Mouse (Mus musculus) left cerebral cortex, postnatal 25 days (tissue): ENCODE results near the gene Fpgs. TPM values are rescaled to one million over a fixed set of nuclear protein-coding genes. Genes with fewer than 3 reads are reported as not detected.

Source experiments
- DNase-seq, 2 experiments: peaks; one replicate each; pipeline ENCODE4 v3.0.0; 2022; ENCODE audit warnings: low spot score in 2 of 2, mixed read lengths in 1 of 2
- intact Hi-C: fragments of 180-260 bp; cut with DNase I; formaldehyde crosslinking; loops from one replicate; pipeline ENCODE4 v1.15.1; 2025
- total RNA-seq, 2 experiments: library from RNA; stranded (reverse); gene quantifications; 2 replicates each; pipeline ENCODE4 v1.2.3; 2021

Gene Fpgs
- total RNA-seq, 2 experiments from 2014 or later: 7.1 to 9.4 TPM

- intact Hi-C loops: no loop called here
- no peak for DNase-seq
Observed at GRCm38 (mm10) chr2:32706971-32707370, 3.0 kb upstream of the Fpgs start.

GRCm38 (mm10) chr2:32705018-32705417 is 1.1 kb upstream of the Fpgs start:
- intact Hi-C loops: no loop called here

GRCm38 (mm10) chr2:32703046-32703445 is 899 bp downstream of the Fpgs start:
- DNase-seq: no peak
- intact Hi-C loops: no loop called here

More at GRCm38 (mm10) chr2:32705018-32705417, 1.1 kb upstream of the Fpgs start:
- DNase-seq: no peak

GRCm38 (mm10) chr2:32700966-32701743 is 2.8 kb downstream of the Fpgs start:
- DNase-seq: no peak
- intact Hi-C loops: no loop called here

- DNase-seq: no peak
- intact Hi-C loops: no loop called here
Observed at GRCm38 (mm10) chr2:32699680-32700079, 4.3 kb downstream of the Fpgs start.

- intact Hi-C loops: no loop called here
- DNase-seq: no peak
Observed at GRCm38 (mm10) chr2:32694691-32695090, 9.3 kb downstream of the Fpgs start.

- peak; percentile 92 to 97 for DNase-seq
- intact Hi-C loops: no loop called here
Observed at GRCm38 (mm10) chr2:32693823-32694411, 10.0 kb downstream of the Fpgs start.

- intact Hi-C loops: no loop called here
- no peak for DNase-seq
Observed at GRCm38 (mm10) chr2:32693282-32693681, 10.7 kb downstream of the Fpgs start.

GRCm38 (mm10) chr2:32692496-32692895 is 11.4 kb downstream of the Fpgs start:
- DNase-seq: no peak
- intact Hi-C loops: no loop called here

GRCm38 (mm10) chr2:32691041-32691440 is 12.9 kb downstream of the Fpgs start:
- DNase-seq: no peak
- intact Hi-C loops: no loop called here

- intact Hi-C loops: loop anchor here (1.0 to 2.0 kb wide), 2 partner anchors 58 to 115 kb away; partner anchors contain the start of genes 9430097D07Rik and Pip5kl1
- peak; percentile 89 to 94 for DNase-seq
Observed at GRCm38 (mm10) chr2:32689420-32689819, 14.5 kb downstream of the Fpgs start.

GRCm38 (mm10) chr2:32687562-32687961 is 16.4 kb downstream of the Fpgs start:
- intact Hi-C loops: no loop called here
- DNase-seq: no peak

GRCm38 (mm10) chr2:32686640-32687039 is 17.3 kb downstream of the Fpgs start:
- DNase-seq: no peak
- intact Hi-C loops: no loop called here

GRCm38 (mm10) chr2:32685807-32686206 is 18.1 kb downstream of the Fpgs start:
- no peak for DNase-seq
- intact Hi-C loops: no loop called here

GRCm38 (mm10) chr2:32684681-32685428 is 19.1 kb downstream of the Fpgs start:
- DNase-seq: no peak
- intact Hi-C loops: no loop called here

GRCm38 (mm10) chr2:32683701-32684100 is 20.2 kb downstream of the Fpgs start:
- no peak for DNase-seq
- intact Hi-C loops: no loop called here

- no peak for DNase-seq
- intact Hi-C loops: no loop called here
Observed at GRCm38 (mm10) chr2:32682721-32683417, 21.1 kb downstream of the Fpgs start.

GRCm38 (mm10) chr2:32681754-32682153 is 22.2 kb downstream of the Fpgs start:
- DNase-seq: no peak
- intact Hi-C loops: no loop called here

- intact Hi-C loops: no loop called here
- DNase-seq: no peak
Observed at GRCm38 (mm10) chr2:32680961-32681650, 22.8 kb downstream of the Fpgs start.
